Mouse (Mus musculus): ENCODE measurements around the gene Elp1.

GRCm38 (mm10) chr4:56742698-56743097 is 59.4 kb downstream of the Elp1 start:
- TF ChIP-seq CTCF (IDR thresholded peaks at IDR 0.05; ENCODE audit: extremely low read depth, insufficient read length, insufficient replicate concordance, low read depth, low read length) = no peak
- TF ChIP-seq POLR2A (IDR thresholded peaks at IDR 0.05; ENCODE audit: low read depth, low read length) = no peak
